Mouse (Mus musculus) heart, embryonic 10.5 days (tissue): Measurements from ENCODE around the gene Rorc. TPM values are rescaled to one million over a fixed set of nuclear protein-coding genes. Genes with fewer than 3 reads are reported as not detected.

ENCODE experiments used
- DNase-seq: peaks from one replicate; pipeline ENCODE4 v3.0.0-alpha.2; 2017; ENCODE audit warnings: low spot score
- H3K27ac ChIP-seq: fragments of 300-500 bp; sonication (generic); 2 replicates; pipeline ENCODE4 v1.5.1; 2016; ENCODE audit warnings: mild to moderate bottlenecking
- H3K27me3 ChIP-seq: fragments of 300-500 bp; sonication (generic); 2 replicates; pipeline ENCODE4 v1.6.1; 2016; ENCODE audit warnings: mild to moderate bottlenecking; ENCODE audit not compliant: poor library complexity, insufficient read depth, severe bottlenecking
- H3K36me3 ChIP-seq: fragments of 300-500 bp; sonication (generic); 2 replicates; pipeline ENCODE4 v1.6.1; 2016; ENCODE audit warnings: mild to moderate bottlenecking, moderate library complexity
- H3K4me1 ChIP-seq: fragments of 300-500 bp; sonication (generic); 2 replicates; pipeline ENCODE4 v1.6.1; 2016; ENCODE audit warnings: mild to moderate bottlenecking
- H3K4me3 ChIP-seq: fragments of 300-500 bp; sonication (generic); 2 replicates; pipeline ENCODE4 v1.5.1; 2016; ENCODE audit warnings: mild to moderate bottlenecking, moderate library complexity
- H3K9me3 ChIP-seq: fragments of 300-500 bp; sonication (generic); 2 replicates; pipeline ENCODE4 v1.6.1; 2016; ENCODE audit warnings: mild to moderate bottlenecking, moderate library complexity
- WGBS: fragments of 180-500 bp; shearing (Covaris S2); methylation state at CpG from one replicate; pipeline ENCODE4 v1.1.7; 2016; 5-methylcytosine and 5-hydroxymethylcytosine counted together
- polyA plus RNA-seq: library from polyadenylated mRNA; unstranded; fragments of >200 nt; fragmentation: Nextera tagmentation; extraction: Ambion mirVana; gene quantifications from 2 replicates; pipeline ENCODE4 v1.2.1, GENCODE M21; 2016

Gene Rorc
- polyA plus RNA-seq = 0.26 and 0.36 TPM in 2 replicates

- Histone ChIP-seq H3K4me1 (peaks cover 33% of the 10 kb centered on the region), H3K27me3 (peaks cover 66% of the 10 kb centered on the region), H3K9me3 (no peaks in the 10 kb centered on the region), H3K36me3 (no peaks in the 10 kb centered on the region), H3K27ac (peak within 1 kb of the TSS; percentile 56; the same call in 1 of the 2 replicates), H3K4me3 (peak within 1 kb of the TSS; percentile 50)
- no peak for DNase-seq
- WGBS = 9% methylated on average over 5 of the region's 5 CpGs
Observed at GRCm38 (mm10) chr3:94372641-94373040, at the start of gene Rorc. Gene Rorc (plus strand): TSS chr3:94372794.

DNA sequence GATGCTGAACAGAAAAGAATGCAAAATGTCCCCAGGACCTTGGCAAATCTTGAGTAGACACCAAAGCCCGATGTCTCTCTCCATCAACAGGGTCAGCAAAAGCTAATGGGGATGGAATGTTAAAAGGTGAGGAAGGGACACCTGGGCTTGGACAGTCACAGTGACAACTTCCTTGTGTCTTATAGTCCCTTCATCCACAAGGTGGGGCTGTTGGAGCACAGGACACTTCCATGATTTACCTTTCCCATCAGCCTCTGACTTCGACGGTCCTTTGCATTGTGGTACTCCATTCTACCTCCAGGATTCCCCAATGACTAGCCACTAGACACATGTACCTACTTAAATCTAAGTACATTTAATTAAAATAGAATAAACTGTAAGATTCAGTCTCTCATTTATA, 43.9 kb upstream of the Rorc start:
- no peaks in the 10 kb centered on the region for H3K4me1 ChIP-seq
- no peak for DNase-seq
- WGBS = 55% methylated on average over 3 of the region's 3 CpGs

DNA sequence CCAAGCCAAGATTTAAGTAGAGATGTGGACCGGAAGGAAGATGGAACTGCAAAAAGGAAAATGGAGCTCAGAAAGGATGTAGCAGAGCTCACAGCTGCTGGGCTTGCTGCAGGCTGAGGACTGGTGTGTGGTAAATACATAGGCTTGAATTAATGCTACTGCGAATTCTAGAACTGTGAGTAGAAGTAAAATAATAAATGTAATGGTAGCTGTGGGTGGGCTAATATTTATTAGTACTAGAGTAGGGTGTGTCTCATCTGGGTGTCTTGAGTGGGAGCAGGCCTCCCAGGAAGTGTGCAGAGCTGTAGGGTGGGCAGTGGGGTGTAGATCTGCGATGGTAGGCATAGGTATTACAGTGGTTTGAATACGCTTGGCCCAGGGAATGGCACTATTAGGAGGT, 38.2 kb upstream of the Rorc start:
- no peak overlapping the region for H3K27ac ChIP-seq
- H3K4me3 ChIP-seq = no peak overlapping the region
- H3K4me1 ChIP-seq = no peaks in the 10 kb centered on the region
- no peaks in the 10 kb centered on the region for H3K27me3 ChIP-seq
- 84% methylated on average over 4 of the region's 4 CpGs for WGBS
- no peaks in the 10 kb centered on the region for H3K9me3 ChIP-seq
- H3K36me3 ChIP-seq = no peaks in the 10 kb centered on the region
- DNase-seq = no peak

More for the DNA sequence above, 43.9 kb upstream of the Rorc start:
- no peaks in the 10 kb centered on the region for H3K27me3 ChIP-seq
- no peak overlapping the region for H3K27ac ChIP-seq
- no peaks in the 10 kb centered on the region for H3K36me3 ChIP-seq
- H3K4me3 ChIP-seq = no peak overlapping the region
- no peaks in the 10 kb centered on the region for H3K9me3 ChIP-seq

DNA sequence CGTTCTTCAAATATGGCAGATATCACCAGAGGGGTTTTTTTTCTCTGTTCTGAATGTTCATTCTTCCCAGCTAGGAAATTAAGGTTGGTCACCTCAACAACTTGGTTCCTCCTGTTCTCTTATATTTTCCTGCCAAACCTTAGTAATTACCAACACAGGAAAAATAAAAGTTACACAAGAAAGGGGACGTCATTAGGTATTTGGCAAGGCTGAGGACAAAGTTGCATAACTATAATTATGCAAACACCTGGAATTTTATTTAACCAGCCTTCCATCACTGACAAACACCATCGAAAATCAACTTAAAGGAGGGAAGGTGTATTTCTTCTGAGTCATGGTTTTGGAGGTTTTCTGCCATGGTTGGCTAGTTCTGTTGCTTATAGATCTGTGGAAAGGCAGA, 34.1 kb upstream of the Rorc start:
- H3K27me3 ChIP-seq = no peaks in the 10 kb centered on the region
- no peaks in the 10 kb centered on the region for H3K4me1 ChIP-seq
- no peak overlapping the region for H3K27ac ChIP-seq
- no peak overlapping the region for H3K4me3 ChIP-seq
- H3K9me3 ChIP-seq = no peaks in the 10 kb centered on the region
- WGBS = 81% methylated on average over 3 of the region's 3 CpGs
- DNase-seq = no peak
- no peaks in the 10 kb centered on the region for H3K36me3 ChIP-seq

DNA sequence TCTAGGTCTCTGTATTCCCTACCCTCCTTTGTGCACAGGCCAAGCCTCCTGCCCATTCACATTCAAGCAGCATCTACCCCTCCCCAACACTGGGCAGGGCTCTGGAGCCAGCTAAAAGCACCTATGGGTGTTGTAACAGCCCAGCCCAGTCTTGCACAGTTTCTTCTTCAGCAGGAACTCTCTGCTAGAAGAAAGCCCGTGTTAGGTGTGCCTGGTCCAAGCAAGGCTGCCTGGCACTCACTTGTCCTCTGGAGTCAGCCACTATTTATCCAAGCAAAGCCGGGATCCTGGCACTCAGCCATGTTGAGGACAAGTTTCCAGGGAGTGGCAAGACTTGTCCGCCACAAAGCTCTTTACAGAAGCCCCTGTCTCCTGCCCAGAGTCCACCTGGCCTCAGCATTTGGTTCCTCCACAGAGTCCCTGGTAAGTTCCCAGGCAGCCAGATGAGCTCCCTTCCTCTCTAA, 30.6 kb upstream of the Rorc start, which contains the start of gene Them5:
Gene Them5, plus strand, starts transcription at position 141 of the 464 bp plus-strand sequence.
- H3K4me1 ChIP-seq = no peaks in the 10 kb centered on the region
- no peaks in the 10 kb centered on the region for H3K27me3 ChIP-seq
- 33% methylated on average over 3 of the region's 3 CpGs for WGBS
- no peak within 1 kb of the TSS for H3K4me3 ChIP-seq
- no peak within 1 kb of the TSS for H3K27ac ChIP-seq
- no peak for DNase-seq
- no peaks in the 10 kb centered on the region for H3K36me3 ChIP-seq
- H3K9me3 ChIP-seq = no peaks in the 10 kb centered on the region

DNA sequence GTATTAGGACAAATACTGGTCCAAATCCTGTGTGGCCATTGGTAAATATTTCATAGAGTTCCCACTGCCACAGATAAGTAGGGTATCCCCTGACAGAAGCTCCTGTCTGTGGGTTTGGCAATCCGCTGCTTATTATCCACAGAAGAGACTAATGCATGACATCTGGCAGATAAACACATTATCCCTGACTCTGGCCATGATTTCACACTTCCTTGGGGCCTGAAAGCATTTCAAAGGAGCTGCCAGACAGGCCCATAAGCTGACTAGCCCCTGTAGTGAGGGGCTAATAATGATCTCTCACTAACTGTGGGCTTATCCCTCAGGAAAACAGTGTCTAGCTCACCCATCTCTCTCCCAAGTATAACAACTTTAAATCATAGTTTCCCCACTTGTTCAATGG, 30.0 kb upstream of the Rorc start:
- Histone ChIP-seq H3K36me3 (no peaks in the 10 kb centered on the region), H3K9me3 (no peaks in the 10 kb centered on the region), H3K4me1 (no peaks in the 10 kb centered on the region), H3K27me3 (no peaks in the 10 kb centered on the region), H3K27ac (no peak overlapping the region), H3K4me3 (no peak overlapping the region)
- WGBS = 40% methylated on average over 1 of the region's 1 CpGs
- no peak for DNase-seq

DNA sequence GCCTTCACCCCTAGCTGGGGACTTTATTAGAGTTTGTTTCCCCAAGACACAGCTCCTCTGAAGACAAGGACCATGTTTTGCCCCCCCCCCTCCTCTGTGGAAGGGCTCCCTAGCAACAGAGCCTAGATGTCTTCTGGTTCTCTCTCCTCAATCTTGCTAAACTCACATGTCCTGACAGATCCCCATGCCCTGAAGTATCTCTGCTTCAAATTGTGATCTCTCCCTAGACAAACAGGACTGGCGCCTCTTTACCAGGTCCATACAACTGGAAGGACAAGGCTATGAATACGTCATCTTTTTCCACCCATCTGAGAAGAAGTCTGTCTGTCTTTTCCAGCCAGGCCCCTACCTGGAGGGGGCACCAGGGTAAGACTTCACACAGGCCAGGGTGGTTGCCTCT, 28.4 kb upstream of the Rorc start:
- WGBS = 78% methylated on average over 2 of the region's 2 CpGs
- no peaks in the 10 kb centered on the region for H3K9me3 ChIP-seq

GRCm38 (mm10) chr3:94344897-94345296, 27.7 kb upstream of the Rorc start:
- H3K9me3 ChIP-seq = no peaks in the 10 kb centered on the region
- WGBS = 72% methylated on average over 3 of the region's 3 CpGs
- no peaks in the 10 kb centered on the region for H3K36me3 ChIP-seq
- no peak for DNase-seq
- H3K27ac ChIP-seq = no peak overlapping the region
- no peaks in the 10 kb centered on the region for H3K4me1 ChIP-seq
- H3K27me3 ChIP-seq = no peaks in the 10 kb centered on the region
- H3K4me3 ChIP-seq = no peak overlapping the region

More for the DNA sequence above, 28.4 kb upstream of the Rorc start:
- Histone ChIP-seq H3K36me3 (no peaks in the 10 kb centered on the region), H3K4me1 (no peaks in the 10 kb centered on the region), H3K27me3 (no peaks in the 10 kb centered on the region), H3K4me3 (no peak overlapping the region), H3K27ac (no peak overlapping the region)
- no peak for DNase-seq

DNA sequence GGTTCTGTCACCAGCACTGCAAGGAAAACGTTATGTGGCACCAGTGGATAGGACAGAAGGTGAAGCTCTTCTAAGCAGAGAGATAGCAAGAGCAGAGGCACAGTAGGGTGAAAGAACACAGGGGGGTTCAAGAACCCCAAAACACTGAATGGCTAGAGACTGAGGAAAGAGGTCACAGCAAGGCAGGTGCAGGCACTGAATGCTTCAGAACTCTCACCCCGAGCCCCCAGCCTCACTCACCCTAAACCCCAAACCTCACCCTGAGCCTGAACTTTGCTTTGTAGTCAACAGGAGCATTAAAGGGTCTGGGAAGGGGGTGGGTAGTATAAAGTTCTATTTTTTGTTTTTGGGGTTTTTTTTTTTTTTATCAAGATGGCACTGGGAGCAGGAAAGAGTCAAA, 24.4 kb upstream of the Rorc start:
- WGBS = 66% methylated on average over 2 of the region's 2 CpGs
- H3K36me3 ChIP-seq = no peaks in the 10 kb centered on the region
- no peak for DNase-seq
- H3K27me3 ChIP-seq = no peaks in the 10 kb centered on the region
- H3K4me3 ChIP-seq = no peak overlapping the region
- H3K27ac ChIP-seq = no peak overlapping the region
- H3K4me1 ChIP-seq = no peaks in the 10 kb centered on the region
- H3K9me3 ChIP-seq = no peaks in the 10 kb centered on the region

GRCm38 (mm10) chr3:94360812-94361211, 11.8 kb upstream of the Rorc start:
- Histone ChIP-seq H3K27me3 (peaks cover 46% of the 10 kb centered on the region), H3K4me3 (no peak overlapping the region), H3K27ac (no peak overlapping the region), H3K36me3 (no peaks in the 10 kb centered on the region), H3K9me3 (no peaks in the 10 kb centered on the region), H3K4me1 (peaks cover 12% of the 10 kb centered on the region)
- no peak for DNase-seq
- 3% methylated on average over 1 of the region's 1 CpGs for WGBS

DNA sequence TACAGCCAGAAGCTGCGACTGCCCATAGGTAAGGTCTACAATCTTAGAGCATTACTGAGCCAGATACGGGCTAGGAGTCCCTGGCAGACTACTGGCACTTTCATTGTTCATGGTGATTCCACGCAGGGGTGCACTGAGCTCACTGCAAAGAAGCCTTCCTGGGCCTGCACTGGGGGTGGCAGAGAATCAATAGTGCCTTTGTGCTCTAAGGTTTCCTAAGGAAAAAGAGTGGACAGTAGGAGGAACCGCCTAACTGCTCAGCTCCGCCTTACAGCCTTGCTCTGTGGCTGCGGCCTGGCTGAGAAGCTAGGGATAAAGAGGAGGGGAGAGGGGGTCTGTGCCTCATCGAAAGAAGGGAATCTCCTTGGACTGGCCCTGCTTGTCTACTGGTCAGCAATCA, 10.5 kb upstream of the Rorc start, which contains the start of gene C2cd4d:
Gene C2cd4d, plus strand, starts transcription at position 301 of the 400 bp plus-strand sequence.
- H3K27ac ChIP-seq = peak within 1 kb of the TSS; percentile 80
- H3K4me1 ChIP-seq = peaks cover 12% of the 10 kb centered on the region
- WGBS = 40% methylated on average over 7 of the region's 7 CpGs
- peaks cover 56% of the 10 kb centered on the region for H3K27me3 ChIP-seq
- DNase-seq = no peak
- H3K9me3 ChIP-seq = no peaks in the 10 kb centered on the region
- no peaks in the 10 kb centered on the region for H3K36me3 ChIP-seq
- peak within 1 kb of the TSS; percentile 68 for H3K4me3 ChIP-seq

DNA sequence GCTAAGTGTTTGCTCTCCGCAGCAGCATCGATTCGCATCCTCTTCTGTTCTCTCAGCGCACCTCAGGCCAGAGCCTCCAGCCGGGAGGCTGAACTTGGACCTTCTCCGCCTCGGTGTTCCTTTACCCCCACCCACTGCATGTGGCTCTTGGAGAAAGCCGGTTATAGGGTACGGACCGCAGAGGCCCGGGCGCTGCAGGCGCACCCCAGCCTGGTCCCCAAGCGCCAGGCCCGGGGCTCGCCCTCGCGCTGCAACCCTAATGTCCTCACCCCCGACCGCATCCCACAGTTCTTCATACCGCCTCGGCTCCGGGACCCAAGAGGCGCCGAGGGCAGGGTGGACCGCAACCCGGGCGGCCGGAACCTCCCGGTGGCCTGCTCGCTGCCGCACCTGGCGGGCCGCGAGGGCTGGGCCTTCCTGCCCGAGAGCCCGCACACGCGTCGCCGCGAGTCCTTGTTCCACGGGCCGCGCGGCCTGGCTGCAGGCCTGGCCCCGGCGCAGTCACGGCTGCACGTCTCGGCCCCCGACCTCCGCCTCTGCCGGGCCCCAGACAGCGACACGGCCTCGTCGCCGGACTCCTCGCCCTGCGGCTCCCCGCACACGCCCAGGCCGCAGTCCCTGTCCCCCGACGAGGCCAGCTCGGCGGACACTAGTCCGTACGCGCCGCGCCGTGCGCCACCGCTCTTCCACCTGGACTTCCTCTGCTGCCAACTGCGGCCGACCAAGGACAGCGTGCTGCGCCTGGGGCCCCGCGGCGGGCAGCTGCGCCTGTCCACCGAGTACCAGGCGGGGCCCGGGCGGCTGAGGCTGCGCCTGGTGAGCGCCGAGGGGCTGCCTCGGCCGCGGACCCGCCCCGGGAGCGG, 9.1 kb upstream of the Rorc start:
- H3K27ac ChIP-seq = peak overlapping the region; percentile 80

GRCm38 (mm10) chr3:94364154-94364526, 8.5 kb upstream of the Rorc start:
- 4% methylated on average over 23 of the region's 23 CpGs for WGBS
- Histone ChIP-seq H3K4me1 (peaks cover 12% of the 10 kb centered on the region), H3K9me3 (no peaks in the 10 kb centered on the region), H3K36me3 (no peaks in the 10 kb centered on the region), H3K27me3 (peaks cover 66% of the 10 kb centered on the region), H3K4me3 (peak overlapping the region; percentile 68), H3K27ac (peak overlapping the region; percentile 80)
- no peak for DNase-seq

More for the DNA sequence above, 9.1 kb upstream of the Rorc start:
- peaks cover 66% of the 10 kb centered on the region for H3K27me3 ChIP-seq
- no peaks in the 10 kb centered on the region for H3K9me3 ChIP-seq
- H3K4me3 ChIP-seq = peak overlapping the region; percentile 68
- DNase-seq = no peak
- H3K36me3 ChIP-seq = no peaks in the 10 kb centered on the region
- peaks cover 12% of the 10 kb centered on the region for H3K4me1 ChIP-seq
- 4% methylated on average over 97 of the region's 97 CpGs for WGBS
